Mouse (Mus musculus) heart, postnatal 0 days (tissue): ENCODE measurements around the gene Spp1. TPM values are rescaled to one million over a fixed set of nuclear protein-coding genes. Genes with fewer than 3 reads are reported as not detected.
A peak's percentile ranks its signal among the peaks of the same experiment; 100 is the strongest.

Source experiments
- ATAC-seq: fragments of 200-750 bp; cut with Nextera tagmentation; 2 replicates; pipeline ENCODE4 v1.8.0; 2017; ENCODE audit warnings: low read depth, moderate number of reproducible peaks, moderate library complexity; ENCODE audit not compliant: insufficient read depth
- DNase-seq: peaks from one replicate; pipeline ENCODE4 v3.0.0-alpha.2; 2016; ENCODE audit warnings: low spot score
- H3K27ac ChIP-seq: fragments of 300-500 bp; sonication (generic); 2 replicates; pipeline ENCODE4 v1.5.1; 2014; ENCODE audit warnings: low read depth, mild to moderate bottlenecking
- H3K27me3 ChIP-seq: fragments of 300-500 bp; sonication (generic); 2 replicates; pipeline ENCODE4 v1.6.1; 2014; ENCODE audit warnings: low read length, mixed read lengths; ENCODE audit not compliant: control insufficient read depth, insufficient read depth
- H3K36me3 ChIP-seq: fragments of 300-500 bp; sonication (generic); replicated peaks from 2 replicates; pipeline ENCODE4 v1.6.1; 2014; ENCODE audit warnings: low read length, mixed read lengths; ENCODE audit not compliant: control insufficient read depth, insufficient read depth
- H3K4me1 ChIP-seq: fragments of 300-500 bp; sonication (generic); 2 replicates; pipeline ENCODE4 v1.6.1; 2014; ENCODE audit warnings: antibody characterized with exemption; ENCODE audit not compliant: control insufficient read depth, insufficient read depth
- H3K4me2 ChIP-seq: fragments of 300-500 bp; sonication (generic); 2 replicates; pipeline ENCODE4 v1.6.1; 2014; ENCODE audit warnings: low read depth, mild to moderate bottlenecking, low read length, moderate library complexity
- H3K4me3 ChIP-seq: fragments of 300-500 bp; sonication (generic); 2 replicates; pipeline ENCODE4 v1.5.1; 2014; ENCODE audit warnings: low read depth, low read length
- H3K9ac ChIP-seq: fragments of 300-500 bp; sonication (generic); replicated peaks from 2 replicates; pipeline ENCODE4 v1.6.1; 2014; ENCODE audit warnings: low read depth, low read length, mixed read lengths
- H3K9me3 ChIP-seq: fragments of 300-500 bp; sonication (generic); replicated peaks from 2 replicates; pipeline ENCODE4 v1.6.1; 2016; ENCODE audit warnings: low read length; ENCODE audit not compliant: control insufficient read depth
- CTCF ChIP-seq: IDR thresholded peaks from 2 replicates; pipeline ENCODE4 v1.5.1; 2016; ENCODE audit warnings: antibody characterized with exemption, control low read depth, low read depth
- EP300 ChIP-seq: IDR thresholded peaks from 2 replicates; pipeline ENCODE4 v1.6.1; 2016; ENCODE audit warnings: antibody characterized with exemption, low read depth
- WGBS: fragments of 180-500 bp; shearing (Covaris S2); extraction: QIAGEN DNeasy Blood & Tissue Kit; methylation state at CpG from one replicate; pipeline ENCODE4 v1.1.7; 2014; 5-methylcytosine and 5-hydroxymethylcytosine counted together
- polyA plus RNA-seq: library from polyadenylated mRNA; unstranded; fragments of >200 nt; fragmentation: Nextera tagmentation; extraction: Ambion mirVana; gene quantifications from 2 replicates; pipeline ENCODE4 v1.2.1, GENCODE M21; 2015
- total RNA-seq: library from RNA; depleted of rRNA; stranded (reverse); fragments of >200 nt; gene quantifications from 2 replicates; pipeline ENCODE4 v1.2.3, GENCODE M21; 2014; ENCODE audit warnings: low replicate concordance

Spp1 gene
- total and polyA plus RNA-seq, 2 experiments from 2014 or later = 0.53 to 11.2 TPM

DNA sequence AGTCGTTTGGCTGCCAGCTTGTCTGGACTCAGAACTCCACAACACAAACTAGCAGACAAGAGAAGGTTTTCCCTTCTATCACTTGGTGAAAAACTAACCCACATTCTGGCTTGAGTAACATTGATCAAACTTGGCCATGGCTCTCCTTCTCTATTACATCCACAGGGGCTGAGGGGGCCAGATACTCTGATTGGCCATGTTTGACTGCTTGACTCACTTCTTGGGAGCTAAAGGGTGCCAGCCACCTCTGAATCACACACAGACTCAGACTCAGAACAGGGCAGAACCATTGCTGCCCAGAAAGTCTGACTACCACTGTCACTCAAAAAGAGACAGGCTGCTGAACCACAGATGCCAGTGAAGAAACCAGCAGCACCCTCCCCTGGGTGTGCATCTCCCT lies 18.2 kb downstream of the Spp1 start:
- no peaks in the 10 kb centered on the region for H3K36me3 ChIP-seq
- H3K9me3 ChIP-seq = no peaks in the 10 kb centered on the region
- H3K27ac ChIP-seq = no peak overlapping the region
- H3K27me3 ChIP-seq = no peaks in the 10 kb centered on the region
- no peak for ATAC-seq
- H3K4me3 ChIP-seq = no peak overlapping the region
- H3K9ac ChIP-seq = no peak overlapping the region
- TF ChIP-seq EP300 (no peak), CTCF (no peak)
- no peak overlapping the region for H3K4me2 ChIP-seq
- 41% methylated on average over 1 of the region's 1 CpGs for WGBS
- DNase-seq = no peak
- H3K4me1 ChIP-seq = no peaks in the 10 kb centered on the region

DNA sequence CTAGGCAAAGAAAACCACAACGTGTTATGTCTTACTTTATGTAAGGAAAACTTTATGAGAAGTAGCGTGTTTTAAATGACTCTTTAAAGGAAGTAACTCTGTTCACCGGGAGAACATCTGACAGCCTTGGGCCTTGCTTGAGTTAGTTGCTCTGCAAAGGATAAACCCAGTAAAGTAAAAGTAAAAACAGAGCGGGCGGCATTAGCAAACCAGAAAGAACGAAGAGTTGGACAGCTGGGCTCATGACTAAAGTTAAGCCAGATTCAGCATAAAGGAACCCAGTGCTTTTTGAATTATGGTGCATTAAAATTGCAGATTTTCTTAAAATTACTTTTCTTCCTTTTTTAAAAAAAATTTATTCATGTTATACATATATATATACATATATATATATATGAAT lies 19.6 kb downstream of the Spp1 start:
- no peak overlapping the region for H3K4me2 ChIP-seq
- no peaks in the 10 kb centered on the region for H3K4me1 ChIP-seq
- DNase-seq (no peak), ATAC-seq (no peak)
- H3K27me3 ChIP-seq = no peaks in the 10 kb centered on the region
- H3K9me3 ChIP-seq = no peaks in the 10 kb centered on the region
- no peak overlapping the region for H3K4me3 ChIP-seq
- H3K27ac ChIP-seq = no peak overlapping the region
- 88% methylated on average over 6 of the region's 6 CpGs for WGBS
- TF ChIP-seq EP300 (no peak), CTCF (no peak)
- no peaks in the 10 kb centered on the region for H3K36me3 ChIP-seq
- H3K9ac ChIP-seq = no peak overlapping the region

DNA sequence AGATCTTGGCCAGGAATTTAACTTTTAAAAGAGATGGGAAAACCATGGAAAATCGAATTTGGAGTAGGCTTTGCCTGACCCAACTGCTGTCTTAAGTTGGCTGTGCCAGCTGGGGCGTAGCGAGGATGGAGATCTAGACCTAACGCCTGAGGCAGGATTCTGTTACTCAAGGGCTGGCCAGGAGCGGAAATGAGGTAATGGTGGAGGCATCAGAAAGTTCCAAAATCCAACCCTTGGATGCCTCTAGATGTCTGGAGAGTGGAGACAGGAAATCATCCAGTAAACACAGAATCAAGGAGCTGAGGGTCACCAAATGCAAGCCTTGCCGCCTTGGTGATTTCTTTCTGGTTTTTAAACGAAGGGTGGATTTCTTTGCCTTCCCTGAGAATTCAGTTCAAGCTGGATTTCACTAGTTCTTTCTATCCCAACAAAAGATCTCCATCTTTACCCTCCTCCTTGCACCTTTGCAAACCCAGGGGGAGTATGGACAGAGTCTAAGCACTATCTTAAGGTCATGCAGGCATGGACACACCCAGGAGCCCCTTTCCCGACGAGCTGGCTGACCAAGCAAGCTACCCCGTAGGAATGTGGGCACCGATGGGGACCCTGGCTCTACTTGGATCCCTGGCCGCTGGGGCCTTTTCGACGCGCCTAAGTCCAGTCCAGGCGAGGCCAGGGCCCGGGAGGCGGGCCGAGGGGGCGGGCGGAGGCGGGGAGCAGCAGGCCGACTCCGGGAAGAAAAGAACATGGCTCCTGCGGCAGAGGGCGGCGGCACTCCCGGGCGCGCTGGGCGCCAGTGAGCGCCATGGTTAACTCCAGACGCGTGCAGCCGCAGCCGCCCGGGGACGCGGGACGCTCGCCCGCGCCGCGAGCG lies 24.2 kb downstream of the Spp1 start, which contains the start of gene Pkd2:
TSS of gene Pkd2 (plus strand) at position 619 of the 874 bp plus-strand sequence.
- WGBS = 11% methylated on average over 45 of the region's 46 CpGs

DNA sequence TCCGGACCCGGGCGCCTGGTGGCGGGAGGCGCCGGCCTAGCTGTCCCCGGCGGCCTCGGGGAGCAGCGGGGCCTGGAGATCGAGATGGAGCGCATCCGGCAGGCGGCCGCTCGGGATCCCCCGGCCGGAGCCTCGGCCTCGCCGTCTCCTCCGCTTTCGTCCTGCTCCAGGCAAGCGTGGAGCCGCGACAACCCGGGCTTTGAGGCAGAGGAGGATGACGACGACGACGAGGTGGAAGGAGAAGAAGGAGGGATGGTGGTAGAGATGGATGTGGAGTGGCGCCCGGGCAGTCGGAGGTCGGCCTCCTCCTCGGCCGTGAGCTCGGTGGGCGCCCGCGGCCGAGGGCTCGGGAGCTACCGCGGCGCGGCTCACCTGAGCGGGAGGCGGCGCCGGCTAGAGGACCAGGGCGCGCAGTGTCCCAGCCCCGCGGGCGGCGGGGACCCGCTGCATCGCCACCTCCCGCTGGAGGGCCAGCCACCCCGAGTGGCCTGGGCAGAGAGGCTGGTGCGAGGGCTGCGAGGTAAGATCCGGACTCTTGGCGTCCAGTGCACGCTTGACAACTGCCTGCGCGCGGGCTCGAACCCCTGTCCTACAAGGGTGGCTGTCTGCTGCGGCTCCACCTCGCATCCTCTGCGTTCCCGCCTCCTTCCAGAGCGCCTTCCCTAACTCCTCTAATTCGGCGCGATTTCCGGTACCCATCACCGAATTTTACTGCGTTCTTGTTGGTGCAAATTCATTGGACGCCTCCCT lies 25.0 kb downstream of the Spp1 start:
- peak overlapping the region; percentile 93 for H3K27ac ChIP-seq
- H3K4me1 ChIP-seq = peaks cover 8% of the 10 kb centered on the region; the same call in 1 of the 2 replicates
- no peaks in the 10 kb centered on the region for H3K27me3 ChIP-seq
- TF ChIP-seq EP300 (no peak), CTCF (no peak)
- H3K36me3 ChIP-seq = 0 out of 2 replicates have a peak, but pooled peaks cover 4% of the 10 kb centered on the region
- H3K4me3 ChIP-seq = peak overlapping the region; percentile 84
- no peaks in the 10 kb centered on the region for H3K9me3 ChIP-seq
- whole genome bisulfite sequencing = under 1% methylated on average over 72 of the region's 82 CpGs
- peak overlapping the region; percentile 86 for H3K9ac ChIP-seq
- ATAC-seq (peak; percentile 65), DNase-seq (peak; percentile 28)
- H3K4me2 ChIP-seq = peak overlapping the region; percentile 71

More for the DNA sequence above, 24.2 kb downstream of the Spp1 start, which contains the start of gene Pkd2:
- peak within 1 kb of the TSS; percentile 86 for H3K9ac ChIP-seq
- DNase-seq (peak; percentile 73), ATAC-seq (peak; percentile 82)
- TF ChIP-seq CTCF = no peak
- no peak for TF ChIP-seq EP300
- no peaks in the 10 kb centered on the region for H3K27me3 ChIP-seq
- H3K4me3 ChIP-seq = peak within 1 kb of the TSS; percentile 84
- H3K4me1 ChIP-seq = peaks cover 8% of the 10 kb centered on the region; the same call in 1 of the 2 replicates
- no peaks in the 10 kb centered on the region for H3K36me3 ChIP-seq
- H3K27ac ChIP-seq = peak within 1 kb of the TSS; percentile 93
- peak within 1 kb of the TSS; percentile 71 for H3K4me2 ChIP-seq
- H3K9me3 ChIP-seq = no peaks in the 10 kb centered on the region

DNA sequence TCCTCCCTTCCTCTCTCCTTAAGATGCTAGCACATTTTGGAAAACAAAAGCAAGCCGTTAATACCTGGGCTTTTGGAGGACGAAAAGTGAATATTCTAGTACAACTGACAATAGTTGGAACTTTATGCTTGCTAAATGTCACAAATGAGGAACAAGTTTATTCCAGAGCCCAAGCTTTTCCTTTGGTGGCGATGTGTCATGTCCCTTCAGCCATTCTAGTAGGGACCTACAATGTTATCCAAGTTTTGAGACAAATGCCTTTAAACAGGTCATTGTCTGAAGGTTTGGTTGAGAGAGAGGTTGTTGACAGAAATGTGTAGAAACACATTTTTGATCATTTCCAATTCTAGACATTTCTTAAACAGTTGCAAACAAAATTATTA lies 25.5 kb downstream of the Spp1 start:
- peak overlapping the region; percentile 86; the same call in 1 of the 2 replicates for H3K9ac ChIP-seq
- H3K27ac ChIP-seq = peak overlapping the region; percentile 93; the same call in 1 of the 2 replicates
- peak overlapping the region; percentile 84 for H3K4me3 ChIP-seq
- no peak for DNase-seq
- H3K9me3 ChIP-seq = no peaks in the 10 kb centered on the region
- H3K4me1 ChIP-seq = peaks cover 8% of the 10 kb centered on the region; the same call in 1 of the 2 replicates
- TF ChIP-seq CTCF (no peak), EP300 (no peak)
- H3K27me3 ChIP-seq = no peaks in the 10 kb centered on the region
- no peak for ATAC-seq
- 23% methylated on average over 3 of the region's 3 CpGs for WGBS
- peak overlapping the region; percentile 71 for H3K4me2 ChIP-seq
- H3K36me3 ChIP-seq = 0 out of 2 replicates have a peak, but pooled peaks cover 7% of the 10 kb centered on the region
